Mouse (Mus musculus): ENCODE results near the gene Ide.

- TF ChIP-seq POLR2A (IDR thresholded peaks at IDR 0.05; ENCODE audit: insufficient read length, low read depth) (no peak), E2F4 (IDR thresholded peaks at IDR 0.05; ENCODE audit: insufficient read depth) (no peak), MYOG (IDR thresholded peaks at IDR 0.05; ENCODE audit: control insufficient read depth in 1 of 3, insufficient read depth in 1 of 3, insufficient read length in 2 of 3, low read depth in 2 of 3) (no peak), USF1 (IDR thresholded peaks at IDR 0.05; ENCODE audit: low read depth) (no peak)
Measured at GRCm38 (mm10) chr19:37348952-37349351, 11.3 kb upstream of the Ide start.

All from myocyte (in vitro differentiated cells).